Mouse (Mus musculus): ENCODE results near the gene Dysf.

Dysf gene

GRCm38 (mm10) chr6:84051032-84051431 lies 42.6 kb downstream of the Dysf start:
- peak in 1 of 2 experiments; percentile 21 for DNase-seq

GRCm38 (mm10) chr6:84053874-84054530 lies 45.6 kb downstream of the Dysf start:
- DNase-seq = peak; percentile 26 to 35

- DNase-seq = no peak
These were observed 47.2 kb downstream of the Dysf start for GRCm38 (mm10) chr6:84055619-84056018.

GRCm38 (mm10) chr6:84057216-84057615 lies 48.8 kb downstream of the Dysf start:
- no peak for DNase-seq

- peak; percentile 48 to 61 for DNase-seq
These were observed 50.3 kb downstream of the Dysf start for GRCm38 (mm10) chr6:84058671-84059141.

- DNase-seq = no peak
These were observed 51.5 kb downstream of the Dysf start for GRCm38 (mm10) chr6:84059771-84060414.

GRCm38 (mm10) chr6:84061328-84061727 lies 52.9 kb downstream of the Dysf start:
- DNase-seq = peak; percentile 35 to 51

- no peak for DNase-seq
These were observed 54.2 kb downstream of the Dysf start for GRCm38 (mm10) chr6:84062541-84062940.

- no peak for DNase-seq
These were observed 59.8 kb downstream of the Dysf start for GRCm38 (mm10) chr6:84068236-84068635.

- DNase-seq = no peak
These were observed 61.9 kb downstream of the Dysf start for GRCm38 (mm10) chr6:84070251-84070650.

GRCm38 (mm10) chr6:84072574-84072973 lies 64.2 kb downstream of the Dysf start:
- DNase-seq = no peak

- DNase-seq = no peak
These were observed 69.8 kb downstream of the Dysf start for GRCm38 (mm10) chr6:84078172-84078571.

- DNase-seq = no peak
These were observed 72.2 kb downstream of the Dysf start for GRCm38 (mm10) chr6:84080631-84081030.

- DNase-seq = no peak
These were observed 76.4 kb downstream of the Dysf start for GRCm38 (mm10) chr6:84084757-84085156.

GRCm38 (mm10) chr6:84093473-84093872 lies 85.1 kb downstream of the Dysf start:
- no peak for DNase-seq

- DNase-seq = no peak
These were observed 86.1 kb downstream of the Dysf start for GRCm38 (mm10) chr6:84094536-84094935.

GRCm38 (mm10) chr6:84094998-84095397 lies 86.6 kb downstream of the Dysf start:
- peak; percentile 52 to 53 for DNase-seq

- DNase-seq = peak in 1 of 2 experiments; percentile 48
These were observed 87.5 kb downstream of the Dysf start for GRCm38 (mm10) chr6:84095882-84096281.

- DNase-seq = no peak
These were observed 93.6 kb downstream of the Dysf start for GRCm38 (mm10) chr6:84102002-84102401.

- no peak for DNase-seq
These were observed 97.0 kb downstream of the Dysf start for GRCm38 (mm10) chr6:84105148-84106022.

GRCm38 (mm10) chr6:84106082-84106481 lies 97.7 kb downstream of the Dysf start:
- no peak for DNase-seq

- no peak for DNase-seq
These were observed 102.0 kb downstream of the Dysf start for GRCm38 (mm10) chr6:84110377-84110776.

- no peak for DNase-seq
These were observed 102.7 kb downstream of the Dysf start for GRCm38 (mm10) chr6:84111106-84111505.
